12 mouse cellular contexts compared by ENCODE assay signal in genomic region chr3:18787531-18788176, GRCm38 (mm10).
DNase-seq lines count a peak whose midpoint lies in the region; ATAC-seq and TF ChIP-seq lines count a peak whose summit lies in the region.
"Had no signal": no experiment of that assay in that cellular context is flagged by ENCODE, and none has a peak within 500 bp of the region (broad histone marks: within the 10 kb centered on the region; RNA-seq: fewer than 3 reads in every experiment).

No protein-coding gene starts in this region.

- no peak overlapping the region for H3K27ac ChIP-seq in liver, adult 2 months (replicated peaks; ENCODE audit: insufficient read depth, low read depth, low read length)
- no peak overlapping the region for H3K27ac ChIP-seq in liver, postnatal 0 days (ENCODE audit: low read depth)
- H3K27ac ChIP-seq: hindbrain, embryonic 13.5 days; liver, embryonic 15.5 days; stomach, postnatal 0 days had no signal

- TF ChIP-seq POLR2A in liver, adult 2 months (IDR thresholded peaks at IDR 0.05; ENCODE audit: extremely low read depth, insufficient read depth, low read length) = no peak

- no peaks in the 10 kb centered on the region for H3K27me3 ChIP-seq in liver, adult 2 months (ENCODE audit: control insufficient read depth, insufficient read depth, low read length)
- no peaks in the 10 kb centered on the region for H3K27me3 ChIP-seq in liver, postnatal 0 days (ENCODE audit: insufficient read depth, low read length)
- H3K27me3 ChIP-seq: hindbrain, embryonic 13.5 days; liver, embryonic 15.5 days had no signal

- H3K4me1 ChIP-seq in liver, adult 2 months (ENCODE audit: control insufficient read depth, insufficient read depth, low read length) = no peaks in the 10 kb centered on the region; the same call in 1 of the 2 replicates
- H3K4me1 ChIP-seq in liver, postnatal 0 days (ENCODE audit: insufficient read depth) = no peaks in the 10 kb centered on the region
- H3K4me1 ChIP-seq: hindbrain, embryonic 13.5 days; liver, embryonic 15.5 days had no signal

- peak; percentile 6 for DNase-seq in adrenal gland, adult 2 months
- DNase-seq in adrenal gland, postnatal 4 days (ENCODE audit: low spot score in 2 of 2) = no peak
- peak; percentile 44 for DNase-seq in liver, adult 2 months (ENCODE audit: extremely low read depth, low read depth, low spot score)
- no peak for DNase-seq in liver, postnatal 0 days
- peak; percentile 10 for DNase-seq in kidney, adult 11 months
- DNase-seq in kidney, postnatal 36 days = peak; percentile 28 to 66
- DNase-seq in urinary bladder, postnatal 10 days (ENCODE audit: low spot score) = no peak
- DNase-seq in urinary bladder, adult 18-20 months (ENCODE audit: low spot score in 2 of 2) = no peak
- DNase-seq: forebrain, postnatal 0 days had no signal

- no peak overlapping the region for H3K9ac ChIP-seq in liver, adult 2 months (ENCODE audit: low read depth, low read length)
- no peak overlapping the region for H3K9ac ChIP-seq in liver, postnatal 0 days (replicated peaks)
- H3K9ac ChIP-seq: forebrain, postnatal 0 days; hindbrain, embryonic 13.5 days; liver, embryonic 15.5 days had no signal

- TF ChIP-seq CTCF in liver, adult 2 months (IDR thresholded peaks at IDR 0.05; ENCODE audit: low read depth, low read length) = no peak
- no peak for TF ChIP-seq CTCF in liver, postnatal 0 days (IDR thresholded peaks at IDR 0.05; ENCODE audit: low read depth)

- no peaks in the 10 kb centered on the region for H3K79me2 ChIP-seq in liver, adult 2 months (ENCODE audit: control insufficient read depth, insufficient read depth, low read length)

- no peaks in the 10 kb centered on the region for H3K36me3 ChIP-seq in liver, adult 2 months (ENCODE audit: control insufficient read depth, insufficient read depth, low read length)
- no peaks in the 10 kb centered on the region for H3K36me3 ChIP-seq in liver, postnatal 0 days (replicated peaks; ENCODE audit: insufficient read depth, low read length)
- H3K36me3 ChIP-seq: hindbrain, embryonic 13.5 days; liver, embryonic 15.5 days had no signal

- H3K4me2 ChIP-seq in liver, postnatal 0 days (ENCODE audit: low read depth, low read length) = no peak overlapping the region
- H3K4me2 ChIP-seq: hindbrain, embryonic 13.5 days; liver, embryonic 15.5 days had no signal

- no peak for ATAC-seq in liver, postnatal 0 days
- ATAC-seq: forebrain, postnatal 0 days had no signal

- no peak overlapping the region for H3K4me3 ChIP-seq in liver, adult 2 months (ENCODE audit: insufficient read depth, low read depth, low read length)
- H3K4me3 ChIP-seq in liver, postnatal 0 days (ENCODE audit: low read depth, low read length) = no peak overlapping the region
- H3K4me3 ChIP-seq: hindbrain, embryonic 13.5 days; liver, embryonic 15.5 days had no signal

- WGBS in liver, adult 2 months = 53% methylated on average over 8 of the region's 8 CpGs
- whole genome bisulfite sequencing in liver, postnatal 0 days (ENCODE audit: insufficient replicate concordance) = 56% methylated on average over 8 of the region's 8 CpGs

- no peaks in the 10 kb centered on the region for H3K9me3 ChIP-seq in liver, postnatal 0 days (ENCODE audit: low read length)
- H3K9me3 ChIP-seq: hindbrain, embryonic 13.5 days; liver, embryonic 15.5 days had no signal

- TF ChIP-seq EP300 in liver, postnatal 0 days (IDR thresholded peaks at IDR 0.05; ENCODE audit: low read depth) = no peak

Comparison
In these comparisons a context has a peak if more than half of its experiments do, and no peak if none do; other contexts are left out.
1. DNase-seq: peak in adrenal gland, adult 2 months (single experiment), liver, adult 2 months (single experiment), kidney, adult 11 months (single experiment) and kidney, postnatal 36 days (2 of 2); none in adrenal gland, postnatal 4 days (0 of 2), liver, postnatal 0 days (single experiment), urinary bladder, postnatal 10 days (single experiment) and urinary bladder, adult 18-20 months (0 of 2).